Mouse (Mus musculus) adrenal gland, postnatal 36 days (tissue): Measurements from ENCODE around the gene Hivep3. TPM values are rescaled to one million over a fixed set of nuclear protein-coding genes. Genes with fewer than 3 reads are reported as not detected.

ENCODE experiments used
- DNase-seq, 2 experiments: peaks; one replicate each; pipeline ENCODE4 v3.0.0; 2021; ENCODE audit warnings: mixed read lengths in 1 of 2
- total RNA-seq, 2 experiments: library from RNA; stranded (reverse); gene quantifications; 2 replicates each; pipeline ENCODE4 v1.2.3; 2021

The Hivep3 gene
- total RNA-seq, 2 experiments from 2014 or later: 7.8 to 10.1 TPM

- DNase-seq: no peak
Measured at GRCm38 (mm10) chr4:120058794-120059193, 325.2 kb downstream of the Hivep3 start.

GRCm38 (mm10) chr4:120061727-120062126 lies 328.1 kb downstream of the Hivep3 start:
- no peak for DNase-seq

- DNase-seq: no peak
Measured at GRCm38 (mm10) chr4:120062198-120062597, 328.6 kb downstream of the Hivep3 start.

- DNase-seq: no peak
Measured at GRCm38 (mm10) chr4:120062754-120063153, 329.2 kb downstream of the Hivep3 start.

- DNase-seq: no peak
Measured at GRCm38 (mm10) chr4:120063353-120064124, 330.0 kb downstream of the Hivep3 start.

GRCm38 (mm10) chr4:120064696-120065095 lies 331.1 kb downstream of the Hivep3 start, which contains the start of gene AL607142.1:
Gene AL607142.1, plus strand, starts transcription at chr4:120064996.
- no peak for DNase-seq

- DNase-seq: peak; percentile 22 to 59
Measured at GRCm38 (mm10) chr4:120066841-120067591, 333.4 kb downstream of the Hivep3 start.

GRCm38 (mm10) chr4:120067592-120068235 lies 334.1 kb downstream of the Hivep3 start:
- DNase-seq: no peak

- no peak for DNase-seq
Measured at GRCm38 (mm10) chr4:120068883-120069581, 335.4 kb downstream of the Hivep3 start.

GRCm38 (mm10) chr4:120069582-120069980 lies 336.0 kb downstream of the Hivep3 start:
- DNase-seq: no peak

GRCm38 (mm10) chr4:120071411-120071810 lies 337.8 kb downstream of the Hivep3 start:
- no peak for DNase-seq

GRCm38 (mm10) chr4:120071842-120072507 lies 338.4 kb downstream of the Hivep3 start:
- peak in 1 of 2 experiments; percentile 20 for DNase-seq

GRCm38 (mm10) chr4:120074061-120074460 lies 340.5 kb downstream of the Hivep3 start:
- no peak for DNase-seq

- DNase-seq: no peak
Measured at GRCm38 (mm10) chr4:120077322-120077721, 343.7 kb downstream of the Hivep3 start.

- no peak for DNase-seq
Measured at GRCm38 (mm10) chr4:120082527-120082926, 348.9 kb downstream of the Hivep3 start.

- DNase-seq: no peak
Measured at GRCm38 (mm10) chr4:120083700-120084099, 350.1 kb downstream of the Hivep3 start.

- no peak for DNase-seq
Measured at GRCm38 (mm10) chr4:120089536-120089935, 356.0 kb downstream of the Hivep3 start.

GRCm38 (mm10) chr4:120091997-120092783 lies 358.6 kb downstream of the Hivep3 start:
- DNase-seq: no peak

GRCm38 (mm10) chr4:120096935-120097334 lies 363.4 kb downstream of the Hivep3 start:
- DNase-seq: no peak

- no peak for DNase-seq
Measured at GRCm38 (mm10) chr4:120101186-120101585, 367.6 kb downstream of the Hivep3 start.

GRCm38 (mm10) chr4:120104599-120104998 lies 371.0 kb downstream of the Hivep3 start:
- peak; percentile 71 to 83 for DNase-seq
